Mouse (Mus musculus) brain, embryonic 14.5 days (tissue): ENCODE measurements around the gene Rnls.

Experiments
- CTCF ChIP-seq: fragments of 200-500 bp; IDR thresholded peaks from 2 replicates; pipeline ENCODE4 v1.5.1; 2012; ENCODE audit warnings: inconsistent platforms, mild to moderate bottlenecking, moderate library complexity, borderline replicate concordance; ENCODE audit not compliant: insufficient read depth, insufficient read length; ENCODE audit errors: extremely low read depth
- POLR2A ChIP-seq: fragments of 200-500 bp; IDR thresholded peaks from 2 replicates; pipeline ENCODE4 v1.6.1; 2012; ENCODE audit warnings: mild to moderate bottlenecking, inconsistent platforms, borderline replicate concordance; ENCODE audit not compliant: poor library complexity, insufficient read depth, insufficient read length, severe bottlenecking; ENCODE audit errors: extremely low read depth

- no peak for TF ChIP-seq POLR2A
- no peak for TF ChIP-seq CTCF
Measured at GRCm38 (mm10) chr19:33101093-33102007, 290.7 kb downstream of the Rnls start.
